Mouse (Mus musculus) R1 (cell line): ENCODE measurements around the gene Cdh6.

Experiments used
- DNase-seq: peaks from one replicate; pipeline ENCODE4 v3.0.0-alpha.2; 2018; ENCODE audit warnings: low read depth, low spot score

Cdh6 gene

DNA sequence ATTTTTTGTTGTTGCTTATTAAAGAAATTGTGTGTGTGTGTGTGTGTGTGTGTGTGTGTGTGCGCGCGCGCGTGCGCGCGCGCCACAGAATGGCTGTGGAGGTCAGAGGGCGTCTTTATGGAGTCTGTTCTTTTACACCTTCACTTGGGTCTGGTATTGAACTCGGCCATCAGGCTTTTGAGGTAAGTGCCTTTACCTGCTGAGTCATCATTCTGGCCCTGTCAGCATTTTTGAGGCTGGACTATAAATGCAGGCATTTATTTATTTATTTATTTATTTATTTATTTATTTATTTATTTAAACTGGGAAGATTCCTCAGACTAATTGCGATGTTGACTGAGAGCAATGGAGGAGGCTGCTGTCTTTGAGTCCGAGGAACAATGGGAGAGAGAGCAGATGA is 109.8 kb downstream of the Cdh6 start:
- DNase-seq: no peak

GRCm38 (mm10) chr15:13057728-13058127 is 115.7 kb downstream of the Cdh6 start:
- no peak for DNase-seq

DNA sequence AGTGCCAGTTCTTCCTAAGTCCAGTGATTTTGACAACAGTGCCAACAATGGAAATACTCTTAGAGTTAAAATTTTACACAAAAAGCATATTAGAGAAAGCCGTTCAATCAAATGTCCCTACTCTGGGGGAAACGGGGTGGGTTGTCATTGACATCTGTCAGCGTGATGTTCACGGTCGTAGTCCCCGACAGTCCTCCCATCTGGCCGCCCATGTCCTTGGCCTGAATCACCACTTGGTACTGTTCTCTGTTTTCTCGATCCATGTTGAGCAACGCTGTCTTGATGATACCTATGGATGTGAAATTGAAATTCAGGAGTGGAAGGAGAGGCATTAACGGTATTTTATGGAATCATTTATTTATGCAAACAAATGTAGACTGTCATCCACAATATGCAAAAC is 116.2 kb downstream of the Cdh6 start:
- no peak for DNase-seq

DNA sequence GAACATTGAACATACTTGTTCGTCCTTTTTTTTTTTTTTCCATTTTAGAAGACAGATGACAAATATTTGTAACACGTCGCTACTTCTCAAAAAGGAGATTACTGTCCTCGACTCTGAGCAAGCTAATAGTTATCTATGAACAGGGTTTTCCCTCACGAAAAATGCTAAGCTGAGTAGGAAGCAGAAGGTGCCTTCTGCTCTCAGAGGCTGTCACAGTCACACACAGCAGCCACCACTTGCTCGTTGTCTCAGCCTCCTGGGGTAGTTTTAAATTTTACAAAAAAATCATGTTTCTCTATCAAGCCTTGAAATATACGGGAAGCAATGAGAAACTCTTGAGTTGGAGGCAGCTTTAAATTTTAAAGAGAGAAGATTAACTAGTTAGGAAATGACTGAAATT is 125.6 kb downstream of the Cdh6 start:
- no peak for DNase-seq

- no peak for DNase-seq
These were observed 139.0 kb downstream of the Cdh6 start for GRCm38 (mm10) chr15:13034436-13034835.

DNA sequence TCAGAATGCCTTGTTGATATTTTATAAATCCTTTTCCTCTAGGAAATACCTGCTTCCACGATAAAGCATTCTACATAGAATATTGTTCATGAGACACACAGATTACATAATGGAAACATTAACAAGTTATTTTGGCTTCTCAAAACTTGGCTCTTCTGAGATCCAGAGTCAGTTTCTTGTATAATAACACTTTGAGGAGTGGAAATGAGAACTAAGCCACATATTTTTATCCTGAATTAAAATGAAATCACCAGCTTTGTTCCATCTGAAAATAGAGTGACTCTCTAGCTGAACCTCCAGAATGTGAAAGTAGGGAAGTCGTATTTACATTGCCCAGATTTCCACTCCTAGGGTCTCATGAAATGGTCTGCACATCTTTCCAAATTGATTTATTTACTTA is 142.8 kb downstream of the Cdh6 start:
- no peak for DNase-seq

GRCm38 (mm10) chr15:13027513-13027912 is 146.0 kb downstream of the Cdh6 start:
- no peak for DNase-seq

- no peak for DNase-seq
These were observed 156.6 kb downstream of the Cdh6 start for GRCm38 (mm10) chr15:13016756-13017357.

DNA sequence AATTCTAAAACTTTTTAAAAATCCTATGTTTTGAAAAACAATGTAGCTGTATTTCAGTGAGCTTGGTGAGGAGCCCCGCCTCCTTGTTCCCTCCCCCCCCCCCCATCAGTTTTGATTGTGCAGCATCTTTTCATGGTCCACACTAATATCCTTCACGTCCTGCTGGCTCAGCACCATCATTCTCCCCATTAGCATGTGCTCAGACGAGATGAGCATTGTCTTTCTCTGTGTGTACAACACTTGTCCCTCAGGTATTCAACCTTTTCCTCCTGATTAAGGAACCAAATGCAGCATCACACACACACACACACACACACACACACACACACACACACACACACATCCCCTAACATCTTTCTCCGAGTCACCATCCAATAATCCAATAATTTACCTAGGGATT is 164.7 kb downstream of the Cdh6 start:
- no peak for DNase-seq

DNA sequence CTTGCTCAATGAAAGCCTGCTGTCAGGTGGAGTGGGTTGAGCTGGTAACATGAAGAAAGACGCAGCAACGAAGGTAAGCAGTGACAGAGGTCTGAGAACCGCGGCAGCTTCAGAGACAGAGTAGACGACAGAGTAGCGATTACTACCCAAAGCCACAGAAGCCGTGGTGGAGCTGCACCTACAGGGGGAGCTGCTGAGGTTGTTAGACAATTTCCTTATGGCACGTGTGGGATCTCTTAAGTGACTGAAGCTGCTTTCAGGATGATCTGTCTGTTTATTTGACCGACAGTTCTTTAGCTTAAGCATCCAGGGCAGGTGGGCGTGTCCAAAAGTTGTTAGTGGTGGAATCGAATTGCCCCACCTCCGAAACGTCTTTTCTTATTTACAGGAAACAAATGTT is 167.5 kb downstream of the Cdh6 start:
- peak; percentile 86 for DNase-seq

DNA sequence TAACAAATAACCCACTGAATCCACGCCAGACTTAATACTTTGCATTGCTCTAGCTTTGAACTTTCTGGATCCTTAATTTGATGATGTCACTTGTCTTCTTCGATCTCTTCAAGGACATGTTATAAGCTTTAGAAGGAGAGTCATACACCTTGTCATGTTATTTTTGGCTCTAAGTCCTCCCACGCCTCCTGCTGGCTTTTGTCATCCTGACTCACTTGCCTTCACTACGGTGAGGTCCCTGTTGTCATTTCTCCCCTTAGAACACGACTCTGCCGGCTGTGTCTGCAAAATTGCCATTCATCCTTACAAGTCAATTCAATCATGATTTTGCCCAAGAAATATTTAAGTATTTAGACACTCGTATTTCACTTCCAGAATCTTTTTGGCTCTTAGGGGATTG is 171.9 kb downstream of the Cdh6 start:
- DNase-seq: no peak

DNA sequence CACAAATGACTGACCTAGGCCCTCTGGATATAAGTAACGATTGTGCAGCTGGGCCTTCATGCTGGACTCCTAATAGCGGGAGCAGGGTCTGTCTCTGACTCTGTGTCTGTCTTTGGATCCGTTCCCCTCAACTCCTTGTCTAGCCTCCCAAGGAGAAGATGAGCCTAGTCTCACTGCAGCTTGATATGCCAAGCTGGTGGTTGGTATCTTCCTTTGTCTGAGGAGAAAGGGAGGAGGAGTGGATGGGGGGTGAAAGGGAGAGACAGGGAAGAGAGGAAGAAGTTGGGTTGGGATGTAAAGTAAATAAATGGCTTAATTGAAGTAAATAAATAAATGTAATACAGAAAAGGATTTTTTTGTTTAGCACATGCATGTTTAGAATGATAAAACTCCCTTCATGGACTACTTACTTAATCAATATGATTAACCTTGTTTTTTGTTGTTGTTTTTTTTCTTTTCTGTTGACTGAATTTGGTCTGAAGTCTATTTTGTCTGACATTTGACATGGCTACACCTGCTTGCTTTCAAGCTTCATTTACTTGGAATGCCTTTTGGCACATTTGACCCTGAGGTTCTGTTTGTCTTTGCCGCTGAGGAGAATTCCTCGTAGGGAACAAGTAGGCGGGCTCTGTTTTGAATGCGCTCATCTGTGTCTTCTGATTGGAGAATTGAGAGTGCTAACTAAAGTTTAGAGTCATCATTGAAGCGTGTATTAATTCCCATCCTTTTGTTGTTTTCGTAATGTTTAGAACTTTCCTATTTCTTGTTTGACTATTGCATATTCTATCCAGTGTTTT is 178.7 kb downstream of the Cdh6 start:
- peak; percentile 8 for DNase-seq
